Mouse (Mus musculus) bone marrow, adult 2 months (tissue): Measurements from ENCODE around the gene Erc2.

Experiments
- CTCF ChIP-seq: fragments of 200-500 bp; IDR thresholded peaks from 2 replicates; pipeline ENCODE4 v1.5.1; 2011; ENCODE audit warnings: low read length, control low read depth; ENCODE audit not compliant: control insufficient read depth, insufficient read depth
- POLR2A ChIP-seq: fragments of 200-500 bp; IDR thresholded peaks from 2 replicates; pipeline ENCODE4 v1.6.1; 2011; ENCODE audit warnings: low read depth, mild to moderate bottlenecking, control low read depth, low read length, borderline replicate concordance; ENCODE audit not compliant: control insufficient read depth

DNA sequence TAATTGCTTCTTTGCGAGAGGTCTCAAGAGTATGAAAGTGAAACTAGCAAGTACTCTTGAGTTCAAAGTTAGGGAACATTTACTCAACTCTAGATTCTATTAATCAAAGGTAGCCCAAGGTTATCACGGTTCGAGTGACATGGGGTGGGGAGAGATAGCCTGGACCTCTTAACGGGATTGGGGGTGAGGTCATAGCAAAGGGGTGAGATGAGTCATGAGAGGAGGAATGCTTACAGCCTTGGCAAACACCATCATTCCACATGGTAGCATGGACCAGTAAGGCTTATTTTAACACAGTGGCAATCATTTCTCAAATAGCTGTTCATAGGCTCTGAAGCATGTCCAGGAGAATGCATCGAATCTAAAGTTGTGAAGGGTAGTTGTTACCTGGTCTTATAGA lies 134.7 kb downstream of the Erc2 start:
- no peak for TF ChIP-seq POLR2A
- TF ChIP-seq CTCF, result no peak
